Mouse (Mus musculus): ENCODE data around the gene Iqcf3. TPM values are rescaled to one million over a fixed set of nuclear protein-coding genes. Genes with fewer than 3 reads are reported as not detected.

The Iqcf3 gene
- polyA plus RNA-seq, 1 experiment from 2014 or later: not detected

DNA sequence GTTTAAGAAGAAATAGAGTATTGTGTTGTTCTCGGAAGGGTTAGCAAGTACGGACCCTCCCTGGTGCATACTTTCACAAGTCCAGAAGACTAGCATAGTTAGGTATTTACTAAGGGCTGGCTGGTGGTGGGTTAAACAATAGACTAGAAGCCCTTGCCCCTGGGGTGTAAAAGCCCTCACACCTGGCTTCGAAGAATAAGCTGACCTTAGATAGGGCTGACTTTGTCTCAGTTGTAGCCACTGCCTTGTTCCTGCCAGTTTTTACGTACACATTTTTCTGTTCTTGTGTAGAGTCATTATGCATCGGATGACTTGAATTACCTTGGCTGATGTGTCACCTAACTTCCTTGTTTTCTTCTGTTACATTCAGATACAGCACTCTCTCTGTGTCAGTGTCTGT is 11.9 kb upstream of the Iqcf3 start:
- Histone ChIP-seq H3K4me3 (replicated peaks; ENCODE audit: low read length) (no peak overlapping the region), H3K36me3 (replicated peaks; ENCODE audit: control insufficient read depth, insufficient read depth) (no peaks in the 10 kb centered on the region), H3K27me3 (ENCODE audit: control insufficient read depth, insufficient read depth, low read length) (no peaks in the 10 kb centered on the region), H3K4me2 (replicated peaks) (no peak overlapping the region), H3K9me3 (ENCODE audit: control insufficient read depth, low read length) (no peaks in the 10 kb centered on the region), H3K4me1 (replicated peaks; ENCODE audit: control insufficient read depth, insufficient read depth, low read length) (no peaks in the 10 kb centered on the region), H3K9ac (no peak overlapping the region), H3K27ac (no peak overlapping the region)
- 88% methylated on average over 5 of the region's 5 CpGs for WGBS
- DNase-seq (ENCODE audit: low spot score) (no peak), ATAC-seq (ENCODE audit: low FRiP score) (no peak)

DNA sequence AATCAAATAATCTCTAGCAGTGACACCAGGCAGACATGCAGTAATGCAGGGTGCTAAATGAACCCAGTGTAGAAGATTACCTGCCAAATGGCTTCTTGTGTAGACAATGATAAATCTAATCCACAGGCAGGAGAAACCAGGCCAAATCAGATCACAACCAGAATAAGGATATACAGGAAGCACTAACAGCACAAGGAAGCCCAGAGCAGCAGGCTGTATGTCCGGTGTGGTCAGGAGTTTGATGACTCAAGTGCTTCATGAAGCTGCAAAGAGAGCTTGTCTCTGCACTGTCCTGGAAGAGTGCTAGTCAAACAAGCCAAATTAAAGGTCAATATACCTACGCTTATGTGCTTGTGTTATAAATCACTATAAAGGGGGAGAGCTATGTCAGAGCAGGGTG is 10.8 kb upstream of the Iqcf3 start:
- no peak overlapping the region for H3K4me3 ChIP-seq (replicated peaks; ENCODE audit: low read length)
- no peaks in the 10 kb centered on the region for H3K9me3 ChIP-seq (ENCODE audit: control insufficient read depth, low read length)
- DNase-seq (ENCODE audit: low spot score) (no peak), ATAC-seq (ENCODE audit: low FRiP score) (no peak)
- no peaks in the 10 kb centered on the region for H3K27me3 ChIP-seq (ENCODE audit: control insufficient read depth, insufficient read depth, low read length)
- no peak overlapping the region for H3K4me2 ChIP-seq (replicated peaks)
- no peak overlapping the region for H3K27ac ChIP-seq
- H3K4me1 ChIP-seq (replicated peaks; ENCODE audit: control insufficient read depth, insufficient read depth, low read length): no peaks in the 10 kb centered on the region
- 87% methylated on average over 2 of the region's 2 CpGs for whole genome bisulfite sequencing
- H3K36me3 ChIP-seq (replicated peaks; ENCODE audit: control insufficient read depth, insufficient read depth): no peaks in the 10 kb centered on the region
- H3K9ac ChIP-seq: no peak overlapping the region

DNA sequence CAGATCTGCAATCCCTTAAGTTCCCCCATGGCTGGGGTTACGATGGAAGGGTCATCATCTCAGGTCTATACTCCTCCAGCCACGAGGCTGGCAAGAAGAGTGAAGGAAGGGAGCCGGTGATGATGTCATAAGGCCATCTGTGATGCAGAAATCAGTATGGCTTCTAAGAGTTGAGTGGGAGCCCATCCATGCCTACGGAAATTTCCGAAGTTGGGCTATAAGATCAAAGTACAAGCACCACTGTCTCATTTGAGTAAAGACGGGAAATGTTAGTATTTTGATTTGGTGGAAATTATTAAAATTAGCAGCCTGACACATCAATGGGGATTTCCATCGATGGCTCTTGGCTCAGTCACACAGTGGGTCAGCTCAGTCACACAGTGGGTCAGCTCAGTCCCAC is 9.5 kb upstream of the Iqcf3 start, which contains the start of gene Iqcf4:
Gene Iqcf4, minus strand, starts transcription at position 101 of the 400 bp plus-strand sequence.
- no peak within 1 kb of the TSS for H3K4me2 ChIP-seq (replicated peaks)
- no peak within 1 kb of the TSS for H3K27ac ChIP-seq
- DNase-seq (ENCODE audit: low spot score): no peak
- H3K4me3 ChIP-seq (replicated peaks; ENCODE audit: low read length): no peak within 1 kb of the TSS
- H3K36me3 ChIP-seq (replicated peaks; ENCODE audit: control insufficient read depth, insufficient read depth): no peaks in the 10 kb centered on the region
- H3K9ac ChIP-seq: no peak within 1 kb of the TSS
- no peak for ATAC-seq (ENCODE audit: low FRiP score)
- WGBS: 91% methylated on average over 7 of the region's 7 CpGs
- H3K27me3 ChIP-seq (ENCODE audit: control insufficient read depth, insufficient read depth, low read length): no peaks in the 10 kb centered on the region
- H3K4me1 ChIP-seq (replicated peaks; ENCODE audit: control insufficient read depth, insufficient read depth, low read length): no peaks in the 10 kb centered on the region
- H3K9me3 ChIP-seq (ENCODE audit: control insufficient read depth, low read length): no peaks in the 10 kb centered on the region

GRCm38 (mm10) chr9:106566437-106566836 is 5.0 kb upstream of the Iqcf3 start:
- Histone ChIP-seq H3K36me3 (replicated peaks; ENCODE audit: control insufficient read depth, insufficient read depth) (no peaks in the 10 kb centered on the region), H3K9ac (no peak overlapping the region), H3K4me2 (replicated peaks) (no peak overlapping the region), H3K4me3 (replicated peaks; ENCODE audit: low read length) (no peak overlapping the region), H3K4me1 (replicated peaks; ENCODE audit: control insufficient read depth, insufficient read depth, low read length) (no peaks in the 10 kb centered on the region), H3K27ac (no peak overlapping the region), H3K27me3 (ENCODE audit: control insufficient read depth, insufficient read depth, low read length) (no peaks in the 10 kb centered on the region), H3K9me3 (ENCODE audit: control insufficient read depth, low read length) (no peaks in the 10 kb centered on the region)
- no peak for ATAC-seq (ENCODE audit: low FRiP score)
- no peak for DNase-seq (ENCODE audit: low spot score)
- WGBS: 51% methylated on average over 11 of the region's 11 CpGs

DNA sequence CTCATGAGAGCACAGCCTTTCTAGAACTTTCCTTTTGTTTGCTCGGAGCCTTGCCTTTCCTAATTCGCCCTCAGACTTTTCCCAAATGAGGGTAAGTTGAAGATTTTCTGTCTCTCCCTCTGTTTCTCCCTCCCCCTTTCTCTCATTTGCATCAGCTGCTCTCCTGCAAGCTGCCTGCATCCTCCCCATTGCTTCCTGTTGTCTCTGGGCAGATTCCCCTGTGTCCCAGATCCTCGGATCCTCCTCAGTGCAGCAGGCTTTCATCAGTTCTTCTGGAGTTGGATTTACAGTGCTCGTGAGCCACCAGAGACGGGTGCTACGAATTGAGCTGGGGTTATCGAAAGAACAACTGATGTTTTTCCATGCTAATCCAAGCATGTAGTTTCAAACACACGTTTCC is 2.6 kb upstream of the Iqcf3 start:
- Histone ChIP-seq H3K36me3 (replicated peaks; ENCODE audit: control insufficient read depth, insufficient read depth) (no peaks in the 10 kb centered on the region), H3K9me3 (ENCODE audit: control insufficient read depth, low read length) (no peaks in the 10 kb centered on the region), H3K4me2 (replicated peaks) (no peak overlapping the region), H3K27me3 (ENCODE audit: control insufficient read depth, insufficient read depth, low read length) (no peaks in the 10 kb centered on the region), H3K27ac (no peak overlapping the region), H3K4me1 (replicated peaks; ENCODE audit: control insufficient read depth, insufficient read depth, low read length) (no peaks in the 10 kb centered on the region), H3K4me3 (replicated peaks; ENCODE audit: low read length) (no peak overlapping the region), H3K9ac (no peak overlapping the region)
- no peak for ATAC-seq (ENCODE audit: low FRiP score)
- DNase-seq (ENCODE audit: low spot score): no peak
- WGBS: 79% methylated on average over 8 of the region's 8 CpGs

DNA sequence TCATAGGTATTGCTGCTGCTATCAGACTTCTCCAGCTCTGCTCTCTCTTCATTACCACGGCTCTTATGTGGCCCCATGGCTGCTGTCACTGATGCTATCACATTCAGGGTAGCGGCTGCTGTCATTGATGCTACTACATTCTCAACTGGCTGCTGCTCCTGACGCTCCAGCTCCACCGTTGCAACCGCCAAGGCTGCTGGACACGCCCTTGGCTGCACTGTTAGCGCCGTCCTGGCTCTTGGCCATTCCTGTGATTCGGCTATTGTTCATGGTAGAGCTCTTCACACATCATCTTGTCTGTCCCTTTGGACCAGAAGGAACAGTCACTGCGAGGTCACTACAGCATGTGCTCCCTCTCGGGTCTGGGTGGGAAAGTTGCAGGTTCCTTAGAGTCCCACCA is 860 bp upstream of the Iqcf3 start:
- Histone ChIP-seq H3K27me3 (ENCODE audit: control insufficient read depth, insufficient read depth, low read length) (no peaks in the 10 kb centered on the region), H3K4me2 (replicated peaks) (no peak overlapping the region), H3K9ac (no peak overlapping the region), H3K27ac (no peak overlapping the region), H3K4me1 (replicated peaks; ENCODE audit: control insufficient read depth, insufficient read depth, low read length) (no peaks in the 10 kb centered on the region), H3K4me3 (replicated peaks; ENCODE audit: low read length) (no peak overlapping the region), H3K9me3 (ENCODE audit: control insufficient read depth, low read length) (no peaks in the 10 kb centered on the region), H3K36me3 (replicated peaks; ENCODE audit: control insufficient read depth, insufficient read depth) (no peaks in the 10 kb centered on the region)
- 91% methylated on average over 11 of the region's 11 CpGs for WGBS
- ATAC-seq (ENCODE audit: low FRiP score) (no peak), DNase-seq (ENCODE audit: low spot score) (no peak)

DNA sequence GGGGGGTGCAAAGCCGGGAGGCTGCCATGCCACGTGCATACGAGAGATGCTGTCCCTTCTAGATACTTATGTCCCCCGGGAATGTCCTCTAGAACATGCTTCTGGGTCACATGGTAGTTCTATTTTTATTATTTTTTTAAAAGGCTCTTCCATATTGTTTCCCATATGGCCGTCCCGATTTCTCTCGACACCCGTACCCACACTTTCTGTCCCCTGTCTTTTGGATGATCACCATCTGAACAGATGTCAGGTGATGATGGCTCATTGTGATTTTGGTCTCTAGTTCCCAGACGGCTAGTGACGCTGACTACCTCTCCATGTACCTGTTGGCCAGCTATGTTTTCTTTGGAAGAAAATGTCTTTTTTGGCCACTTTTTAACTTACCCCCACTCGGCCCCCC is 26.5 kb downstream of the Iqcf3 start:
- Histone ChIP-seq H3K36me3 (replicated peaks; ENCODE audit: control insufficient read depth, insufficient read depth) (no peaks in the 10 kb centered on the region), H3K9me3 (ENCODE audit: control insufficient read depth, low read length) (no peaks in the 10 kb centered on the region), H3K4me1 (replicated peaks; ENCODE audit: control insufficient read depth, insufficient read depth, low read length) (no peaks in the 10 kb centered on the region), H3K27me3 (ENCODE audit: control insufficient read depth, insufficient read depth, low read length) (no peaks in the 10 kb centered on the region), H3K4me3 (replicated peaks; ENCODE audit: low read length) (no peak overlapping the region), H3K9ac (no peak overlapping the region), H3K27ac (no peak overlapping the region), H3K4me2 (replicated peaks) (no peak overlapping the region)
- no peak for ATAC-seq (ENCODE audit: low FRiP score)
- WGBS: 92% methylated on average over 11 of the region's 11 CpGs
- no peak for DNase-seq (ENCODE audit: low spot score)

DNA sequence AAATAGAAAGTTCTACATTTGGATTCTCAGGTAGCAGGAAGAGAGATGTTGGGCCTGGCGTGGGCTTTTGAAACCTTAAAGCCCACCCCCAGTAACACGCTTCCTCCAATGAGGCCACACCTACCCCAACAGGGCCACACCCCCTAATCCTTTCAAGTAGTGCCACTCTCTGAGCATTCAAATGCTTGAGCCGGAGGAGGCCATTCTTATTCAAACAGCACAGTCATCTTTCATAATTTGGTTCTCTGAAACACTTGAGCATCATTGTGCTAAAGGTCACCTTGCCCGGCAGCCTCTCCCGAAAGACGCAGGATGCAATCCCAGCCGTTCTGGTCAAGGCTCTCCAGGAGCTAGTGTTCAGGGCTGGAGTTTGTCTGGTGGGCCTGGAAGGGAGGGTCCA is 27.1 kb downstream of the Iqcf3 start:
- no peak overlapping the region for H3K27ac ChIP-seq
- no peaks in the 10 kb centered on the region for H3K9me3 ChIP-seq (ENCODE audit: control insufficient read depth, low read length)
- DNase-seq (ENCODE audit: low spot score) (no peak), ATAC-seq (ENCODE audit: low FRiP score) (no peak)
- no peak overlapping the region for H3K9ac ChIP-seq
- 91% methylated on average over 7 of the region's 7 CpGs for WGBS
- H3K4me2 ChIP-seq (replicated peaks): no peak overlapping the region
- H3K27me3 ChIP-seq (ENCODE audit: control insufficient read depth, insufficient read depth, low read length): no peaks in the 10 kb centered on the region
- no peaks in the 10 kb centered on the region for H3K36me3 ChIP-seq (replicated peaks; ENCODE audit: control insufficient read depth, insufficient read depth)
- no peaks in the 10 kb centered on the region for H3K4me1 ChIP-seq (replicated peaks; ENCODE audit: control insufficient read depth, insufficient read depth, low read length)
- H3K4me3 ChIP-seq (replicated peaks; ENCODE audit: low read length): no peak overlapping the region

DNA sequence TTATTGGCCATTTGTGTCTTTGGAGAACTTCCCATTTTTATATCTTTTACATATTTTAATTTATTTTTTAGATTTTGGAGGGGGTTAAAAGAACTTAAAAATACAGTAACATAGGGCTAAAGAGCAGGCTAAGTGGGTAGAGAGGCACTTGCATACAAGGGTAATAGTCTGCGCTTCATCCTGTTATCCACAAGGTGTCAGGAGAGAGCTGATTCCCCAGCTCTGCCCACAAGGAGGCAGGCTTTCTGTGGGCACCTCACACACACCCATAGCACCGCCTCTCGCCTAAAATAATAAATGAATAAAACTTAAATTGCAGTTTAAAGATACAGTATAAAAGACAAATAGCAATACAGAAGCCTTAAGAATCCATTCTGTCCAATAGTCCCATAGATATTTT is 29.6 kb downstream of the Iqcf3 start:
- Histone ChIP-seq H3K36me3 (replicated peaks; ENCODE audit: control insufficient read depth, insufficient read depth) (no peaks in the 10 kb centered on the region), H3K4me3 (replicated peaks; ENCODE audit: low read length) (no peak overlapping the region), H3K27ac (no peak overlapping the region), H3K4me1 (replicated peaks; ENCODE audit: control insufficient read depth, insufficient read depth, low read length) (no peaks in the 10 kb centered on the region), H3K9me3 (ENCODE audit: control insufficient read depth, low read length) (no peaks in the 10 kb centered on the region), H3K9ac (no peak overlapping the region), H3K27me3 (ENCODE audit: control insufficient read depth, insufficient read depth, low read length) (no peaks in the 10 kb centered on the region), H3K4me2 (replicated peaks) (no peak overlapping the region)
- 29% methylated on average over 3 of the region's 3 CpGs for WGBS
- ATAC-seq (ENCODE audit: low FRiP score) (no peak), DNase-seq (ENCODE audit: low spot score) (peak; percentile 48)

- ATAC-seq (ENCODE audit: low FRiP score): no peak
- H3K4me2 ChIP-seq (replicated peaks): no peak overlapping the region
- no peak overlapping the region for H3K27ac ChIP-seq
- H3K4me3 ChIP-seq (replicated peaks; ENCODE audit: low read length): no peak overlapping the region
- H3K4me1 ChIP-seq (replicated peaks; ENCODE audit: control insufficient read depth, insufficient read depth, low read length): no peaks in the 10 kb centered on the region
- WGBS: 88% methylated on average over 8 of the region's 8 CpGs
- H3K9me3 ChIP-seq (ENCODE audit: control insufficient read depth, low read length): no peaks in the 10 kb centered on the region
- no peak overlapping the region for H3K9ac ChIP-seq
- DNase-seq (ENCODE audit: low spot score): no peak
- no peaks in the 10 kb centered on the region for H3K27me3 ChIP-seq (ENCODE audit: control insufficient read depth, insufficient read depth, low read length)
- H3K36me3 ChIP-seq (replicated peaks; ENCODE audit: control insufficient read depth, insufficient read depth): no peaks in the 10 kb centered on the region
Observed at GRCm38 (mm10) chr9:106519909-106520308, 41.5 kb downstream of the Iqcf3 start.
